Mouse (Mus musculus): Measurements from ENCODE around the gene Grem1. TPM values are rescaled to one million over a fixed set of nuclear protein-coding genes. Genes with fewer than 3 reads are reported as not detected.

The Grem1 gene
- total and polyA plus RNA-seq, 3 experiments = not detected

DNA sequence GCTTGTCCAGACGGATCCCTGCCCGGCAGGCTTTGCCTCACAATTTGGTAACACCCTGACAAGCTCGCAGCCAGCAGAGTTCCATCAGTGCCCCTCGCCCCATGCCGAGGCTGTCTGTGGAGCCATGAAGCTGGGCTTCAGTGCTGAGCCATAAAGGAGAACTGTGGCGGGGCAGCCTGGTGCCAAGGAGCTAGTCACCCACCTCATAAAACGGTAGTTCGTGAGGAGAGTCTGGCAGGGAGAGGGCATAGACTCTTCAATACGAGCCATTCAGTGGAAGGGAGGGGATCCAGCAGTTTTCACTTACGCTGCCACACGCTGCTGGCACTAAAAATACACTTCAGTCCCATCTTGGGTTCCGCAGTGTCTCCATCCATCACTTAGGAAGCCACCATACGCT, 40.2 kb upstream of the Grem1 start:
- no peaks in the 10 kb centered on the region for H3K79me2 ChIP-seq (replicated peaks; ENCODE audit: control insufficient read depth, extremely low read depth, insufficient read depth, poor library complexity, severe bottlenecking)
- no peaks in the 10 kb centered on the region for H3K9me3 ChIP-seq (replicated peaks; ENCODE audit: low read length)
- H3K4me2 ChIP-seq (ENCODE audit: insufficient read depth, low read depth, poor library complexity, severe bottlenecking) = no peak overlapping the region
- in situ Hi-C loops (cut with MboI; ENCODE audit: low pct_ligation_motif_present, low pct_unique_long_range_greater_than_20kb, low sequenced_read_pairs) = no loop called here
- no peak overlapping the region for H3K9ac ChIP-seq (ENCODE audit: insufficient read depth, low read depth)
- no peak for DNase-seq (ENCODE audit: extremely low read depth)
- H3K36me3 ChIP-seq (replicated peaks in 1 of 2; ENCODE audit: control insufficient read depth in 1 of 2, insufficient read depth in 1 of 2, low read length in 1 of 2) = no peaks in the 10 kb centered on the region
- peaks cover 3 to 4% of the 10 kb centered on the region in 2 experiments; a peak in 2 of 4 replicates for H3K4me1 ChIP-seq (ENCODE audit: control insufficient read depth in 1 of 2, insufficient read depth in 2 of 2)
- no peaks in the 10 kb centered on the region for H3K27me3 ChIP-seq (replicated peaks)
- dilution Hi-C loops (cut with MboI; ENCODE audit: extremely low pct_ligation_motif_present, extremely low pct_unique_long_range_greater_than_20kb, low sequenced_read_pairs) = no loop called here
- H3K27ac ChIP-seq (ENCODE audit: insufficient read depth, low read depth) = no peak overlapping the region
- TF ChIP-seq ZNF384 (IDR thresholded peaks at IDR 0.05; ENCODE audit: low read depth, low read length) (no peak), ZC3H11A (IDR thresholded peaks at IDR 0.05; ENCODE audit: low read depth, low read length) (no peak), HCFC1 (IDR thresholded peaks at IDR 0.05; ENCODE audit: low read depth, low read length) (no peak), MYC (IDR thresholded peaks at IDR 0.05; ENCODE audit: low read depth, low read length) (no peak), ETS1 (conservative IDR thresholded peaks at IDR 0.05; ENCODE audit: low read depth, low read length) (no peak), MAFK (IDR thresholded peaks at IDR 0.05; ENCODE audit: insufficient replicate concordance, low read length) (no peak), MEF2A (IDR thresholded peaks at IDR 0.05; ENCODE audit: borderline replicate concordance, low read depth, low read length) (no peak), SMC3 (IDR thresholded peaks at IDR 0.05; ENCODE audit: low read depth, low read length) (no peak), BHLHE40 (IDR thresholded peaks at IDR 0.05; ENCODE audit: low read depth, low read length) (no peak), CTCF (conservative IDR thresholded peaks at IDR 0.05 in 1 of 2, IDR thresholded peaks at IDR 0.05 in 1 of 2; ENCODE audit: low read depth in 2 of 2, low read length in 2 of 2) (no peak), E2F4 (IDR thresholded peaks at IDR 0.05; ENCODE audit: insufficient replicate concordance, low read depth, low read length) (no peak), RCOR1 (conservative IDR thresholded peaks at IDR 0.05; ENCODE audit: low read depth, low read length) (no peak)
- H3K4me3 ChIP-seq (replicated peaks in 1 of 3; ENCODE audit: low read depth in 2 of 3, low read length in 2 of 3, poor library complexity in 1 of 3) = no peak overlapping the region

DNA sequence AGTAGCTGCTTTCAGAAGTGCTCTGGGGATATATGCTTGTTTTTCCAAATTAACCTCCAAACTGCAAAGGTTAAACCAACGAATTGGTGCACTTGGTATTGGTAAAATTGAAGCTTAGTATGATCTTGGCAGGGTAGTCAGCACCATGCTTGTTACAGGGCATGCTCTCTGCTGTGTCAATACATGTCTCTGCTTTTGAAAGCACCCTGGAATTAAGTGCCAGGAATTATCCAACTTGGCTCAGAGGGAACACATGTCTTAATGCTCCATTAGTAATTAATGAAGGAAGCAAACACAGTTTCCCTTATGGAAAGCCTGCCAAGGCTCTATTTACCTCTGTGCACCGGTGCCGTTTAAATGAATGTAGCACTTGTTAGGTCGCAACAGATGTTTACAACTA, 36.7 kb upstream of the Grem1 start:
- no peaks in the 10 kb centered on the region for H3K36me3 ChIP-seq (replicated peaks in 1 of 2; ENCODE audit: control insufficient read depth in 1 of 2, insufficient read depth in 1 of 2, low read length in 1 of 2)
- H3K27me3 ChIP-seq (replicated peaks) = no peaks in the 10 kb centered on the region
- no peak overlapping the region for H3K27ac ChIP-seq (ENCODE audit: insufficient read depth, low read depth)
- no peak overlapping the region for H3K9ac ChIP-seq (ENCODE audit: insufficient read depth, low read depth)
- TF ChIP-seq PAX5 (IDR thresholded peaks at IDR 0.05; ENCODE audit: low read length) (no peak), POLR2A (IDR thresholded peaks at IDR 0.05; ENCODE audit: low read depth, low read length) (no peak), USF1 (IDR thresholded peaks at IDR 0.05; ENCODE audit: low read depth, low read length) (no peak)
- H3K79me2 ChIP-seq (replicated peaks; ENCODE audit: control insufficient read depth, extremely low read depth, insufficient read depth, poor library complexity, severe bottlenecking) = no peaks in the 10 kb centered on the region
- dilution Hi-C loops (cut with MboI; ENCODE audit: extremely low pct_ligation_motif_present, extremely low pct_unique_long_range_greater_than_20kb, low sequenced_read_pairs) = no loop called here
- DNase-seq (ENCODE audit: extremely low read depth) = no peak
- H3K4me2 ChIP-seq (ENCODE audit: insufficient read depth, low read depth, poor library complexity, severe bottlenecking) = no peak overlapping the region
- no peak overlapping the region for H3K4me3 ChIP-seq (replicated peaks in 1 of 3; ENCODE audit: low read depth in 2 of 3, low read length in 2 of 3, poor library complexity in 1 of 3)
- peaks cover 3 to 4% of the 10 kb centered on the region in 2 experiments; a peak in 2 of 4 replicates for H3K4me1 ChIP-seq (ENCODE audit: control insufficient read depth in 1 of 2, insufficient read depth in 2 of 2)
- H3K9me3 ChIP-seq (replicated peaks; ENCODE audit: low read length) = no peaks in the 10 kb centered on the region
- in situ Hi-C loops (cut with MboI; ENCODE audit: low pct_ligation_motif_present, low pct_unique_long_range_greater_than_20kb, low sequenced_read_pairs) = no loop called here

DNA sequence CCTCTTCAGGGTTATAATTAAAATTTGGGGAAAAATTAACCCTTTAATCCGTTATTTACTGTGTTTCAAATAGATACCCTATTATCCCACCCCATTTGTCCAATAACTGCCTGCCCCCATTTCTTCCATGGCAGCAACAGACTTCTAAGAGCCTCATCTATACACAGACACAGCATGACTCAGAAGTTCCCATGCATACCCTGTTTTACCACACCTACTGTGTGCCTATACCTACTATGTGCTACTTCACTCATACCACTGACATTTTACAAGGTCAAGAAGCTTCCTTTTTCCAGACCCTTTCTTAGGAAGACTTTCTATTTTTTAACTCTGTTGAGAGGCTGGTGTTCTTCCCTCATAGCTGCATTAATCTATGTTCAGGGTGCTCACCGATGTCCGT, 35.1 kb upstream of the Grem1 start:
- no peaks in the 10 kb centered on the region for H3K36me3 ChIP-seq (replicated peaks in 1 of 2; ENCODE audit: control insufficient read depth in 1 of 2, insufficient read depth in 1 of 2, low read length in 1 of 2)
- H3K9me3 ChIP-seq (replicated peaks; ENCODE audit: low read length) = no peaks in the 10 kb centered on the region
- dilution Hi-C loops (cut with MboI; ENCODE audit: extremely low pct_ligation_motif_present, extremely low pct_unique_long_range_greater_than_20kb, low sequenced_read_pairs) = no loop called here
- H3K4me1 ChIP-seq (ENCODE audit: control insufficient read depth in 1 of 2, insufficient read depth in 2 of 2) = no peaks in the 10 kb centered on the region
- H3K79me2 ChIP-seq (replicated peaks; ENCODE audit: control insufficient read depth, extremely low read depth, insufficient read depth, poor library complexity, severe bottlenecking) = no peaks in the 10 kb centered on the region
- in situ Hi-C loops (cut with MboI; ENCODE audit: low pct_ligation_motif_present, low pct_unique_long_range_greater_than_20kb, low sequenced_read_pairs) = no loop called here
- no peak overlapping the region for H3K4me3 ChIP-seq (replicated peaks in 1 of 3; ENCODE audit: low read depth in 2 of 3, low read length in 2 of 3, poor library complexity in 1 of 3)
- H3K27me3 ChIP-seq (replicated peaks) = no peaks in the 10 kb centered on the region
- no peak overlapping the region for H3K27ac ChIP-seq (ENCODE audit: insufficient read depth, low read depth)
- TF ChIP-seq CHD1 (IDR thresholded peaks at IDR 0.05; ENCODE audit: low read depth, low read length) (no peak), ZKSCAN1 (IDR thresholded peaks at IDR 0.05; ENCODE audit: borderline replicate concordance, low read depth, low read length) (peak; percentile 95)
- H3K9ac ChIP-seq (ENCODE audit: insufficient read depth, low read depth) = no peak overlapping the region
- no peak for DNase-seq (ENCODE audit: extremely low read depth)
- no peak overlapping the region for H3K4me2 ChIP-seq (ENCODE audit: insufficient read depth, low read depth, poor library complexity, severe bottlenecking)
